Mouse (Mus musculus): Measurements from ENCODE around the gene Gm9970.

The Gm9970 gene

DNA sequence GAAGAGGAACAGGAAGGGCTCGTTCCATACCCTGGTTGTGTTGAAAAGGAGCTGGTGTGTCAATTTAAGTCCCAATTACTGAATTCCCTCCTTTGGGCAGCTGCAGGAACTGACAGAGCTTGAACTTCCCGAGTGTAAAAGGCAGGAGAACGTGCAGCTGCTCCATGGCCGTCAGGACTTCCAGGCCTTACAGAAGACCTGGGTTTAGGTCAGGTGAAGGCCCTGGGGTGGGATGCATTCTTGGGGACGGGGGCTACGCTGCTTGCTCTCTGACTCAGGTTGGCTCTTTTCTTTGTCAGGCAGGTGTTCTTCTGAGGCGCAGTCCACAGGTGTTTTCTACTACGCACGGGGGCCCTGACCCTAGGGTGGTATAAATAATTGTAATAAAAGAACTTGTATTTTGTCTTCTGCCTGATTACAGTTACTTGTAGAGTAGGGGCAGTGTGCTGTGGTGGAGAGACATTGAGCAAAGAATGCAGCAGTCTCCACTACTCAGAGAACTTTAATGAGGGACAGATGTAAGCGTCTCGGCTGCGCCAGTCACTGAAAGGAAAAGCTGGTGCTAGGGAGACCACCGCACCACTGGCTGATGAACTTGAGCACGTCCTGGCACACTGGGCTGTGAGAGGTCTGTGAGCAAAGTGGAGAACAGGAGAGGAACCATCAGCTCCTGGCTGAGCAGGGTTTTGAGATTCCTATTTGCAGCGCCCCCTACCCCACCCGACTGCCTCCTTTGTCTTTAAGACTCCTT, 11.9 kb upstream of the Gm9970 start:
- Histone ChIP-seq H3K27me3 (ENCODE audit: control insufficient read depth, insufficient read depth, low read length, poor library complexity, severe bottlenecking) (no peaks in the 10 kb centered on the region), H3K36me3 (ENCODE audit: control insufficient read depth, insufficient read depth, low read length, poor library complexity, severe bottlenecking) (peaks cover 18% of the 10 kb centered on the region)
- DNase-seq (ENCODE audit: low read depth, low spot score) = no peak

DNA sequence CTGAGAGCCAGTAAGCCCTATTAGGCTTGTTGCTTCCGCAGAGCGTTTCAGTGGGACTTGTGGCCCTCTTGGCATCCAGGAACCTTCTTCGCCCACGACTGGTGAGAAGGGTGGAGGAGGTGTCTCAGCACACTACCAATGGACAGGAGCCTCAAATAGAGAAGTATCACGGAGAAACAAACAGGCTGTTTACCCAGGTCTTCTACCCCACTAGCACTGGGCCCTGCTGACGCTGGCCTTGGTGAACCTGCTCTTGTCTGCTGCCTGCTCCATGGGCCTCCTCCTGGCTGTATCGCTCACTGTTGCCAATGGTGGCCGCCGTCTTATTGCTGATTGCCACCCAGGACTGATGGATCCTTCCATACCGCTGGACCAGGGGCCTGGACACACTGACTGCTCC, 11.1 kb upstream of the Gm9970 start:
- Histone ChIP-seq H3K27me3 (ENCODE audit: control insufficient read depth, insufficient read depth, low read length, poor library complexity, severe bottlenecking) (no peaks in the 10 kb centered on the region), H3K36me3 (ENCODE audit: control insufficient read depth, insufficient read depth, low read length, poor library complexity, severe bottlenecking) (peaks cover 25% of the 10 kb centered on the region)
- no peak for DNase-seq (ENCODE audit: low read depth, low spot score)

DNA sequence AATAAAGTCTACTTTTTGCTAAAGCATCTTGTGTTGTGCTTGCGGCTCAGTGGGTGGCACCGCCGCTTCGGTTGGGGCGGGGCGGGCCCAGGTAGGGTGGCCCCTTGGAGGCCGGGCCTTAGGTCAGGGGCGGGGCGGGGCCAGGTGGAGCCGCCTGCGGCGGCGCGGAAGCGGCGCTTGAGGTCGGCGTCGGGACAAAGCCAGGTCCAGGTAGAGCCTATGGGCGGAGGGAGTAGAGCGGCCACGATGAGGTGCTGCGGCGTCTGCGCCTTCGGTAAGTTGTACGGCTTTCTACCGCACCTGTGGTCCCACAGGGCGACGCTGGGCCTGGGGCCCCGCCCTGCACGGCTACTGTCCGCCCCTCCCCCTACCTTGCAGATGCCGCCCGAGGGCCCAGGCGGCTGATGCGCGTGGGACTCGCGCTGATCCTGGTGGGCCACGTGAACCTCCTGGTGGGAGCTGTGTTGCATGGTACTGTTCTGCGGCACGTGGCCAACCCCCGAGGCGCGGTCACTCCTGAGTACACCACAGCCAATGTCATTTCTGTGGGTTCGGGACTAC, 10.6 kb upstream of the Gm9970 start, which contains the start of gene Krtcap3:
Gene Krtcap3 (plus strand): TSS at position 151 of the 561 bp plus-strand sequence.
- peaks cover 25% of the 10 kb centered on the region for H3K36me3 ChIP-seq (ENCODE audit: control insufficient read depth, insufficient read depth, low read length, poor library complexity, severe bottlenecking)
- H3K27me3 ChIP-seq (ENCODE audit: control insufficient read depth, insufficient read depth, low read length, poor library complexity, severe bottlenecking) = no peaks in the 10 kb centered on the region
- DNase-seq (ENCODE audit: low read depth, low spot score) = peak; percentile 56

GRCm38 (mm10) chr5:31250716-31251115, 9.7 kb upstream of the Gm9970 start:
- DNase-seq (ENCODE audit: low read depth, low spot score) = no peak
- H3K27me3 ChIP-seq (ENCODE audit: control insufficient read depth, insufficient read depth, low read length, poor library complexity, severe bottlenecking) = no peaks in the 10 kb centered on the region
- peaks cover 26% of the 10 kb centered on the region for H3K36me3 ChIP-seq (ENCODE audit: control insufficient read depth, insufficient read depth, low read length, poor library complexity, severe bottlenecking)

DNA sequence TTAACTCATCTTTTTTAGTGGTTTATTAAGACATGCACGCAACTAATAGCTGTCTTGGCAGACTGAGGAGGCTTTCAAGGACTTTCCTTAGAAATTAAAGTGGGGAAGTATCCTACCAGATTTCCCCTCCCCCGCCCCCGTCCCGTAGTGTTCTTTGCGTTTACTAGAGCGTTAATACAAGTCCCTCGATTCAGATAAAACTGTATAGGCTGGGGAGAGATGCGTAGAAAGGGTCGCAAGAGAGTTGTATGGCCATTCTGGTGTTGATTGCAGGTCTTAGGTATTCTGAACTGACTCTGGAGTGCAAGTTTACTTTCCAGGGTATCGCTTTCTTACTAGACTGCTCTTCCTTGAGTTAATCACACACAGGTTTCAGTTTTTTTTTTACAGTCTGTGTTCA, 1.2 kb upstream of the Gm9970 start:
- H3K27me3 ChIP-seq (ENCODE audit: control insufficient read depth, insufficient read depth, low read length, poor library complexity, severe bottlenecking) = no peaks in the 10 kb centered on the region
- DNase-seq (ENCODE audit: low read depth, low spot score) = no peak
- H3K36me3 ChIP-seq (ENCODE audit: control insufficient read depth, insufficient read depth, low read length, poor library complexity, severe bottlenecking) = peaks cover 13% of the 10 kb centered on the region

DNA sequence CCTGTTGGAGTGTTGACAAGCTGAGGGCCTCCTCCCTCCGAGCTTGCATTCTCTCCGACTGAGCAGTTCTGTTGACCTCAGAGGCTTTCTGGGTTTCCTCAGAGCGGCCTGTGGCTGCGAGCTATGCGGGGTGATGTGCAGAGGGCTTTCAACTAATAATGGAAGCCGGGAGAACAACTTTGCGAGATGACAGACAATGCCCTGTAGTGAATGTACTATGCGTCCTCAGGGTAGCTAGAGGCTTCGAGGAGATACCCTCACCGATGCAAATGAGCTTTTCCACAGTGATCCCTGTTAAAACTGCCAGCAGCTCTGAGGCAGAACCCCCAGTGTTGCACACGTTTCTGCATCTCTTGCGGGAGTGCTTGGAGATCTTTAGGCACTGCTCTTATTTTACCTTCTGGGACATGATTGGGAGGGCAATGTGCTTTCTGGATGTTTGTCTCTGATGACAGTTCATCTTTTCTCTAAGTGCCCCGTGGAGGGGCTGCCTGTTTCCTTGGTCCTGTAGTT, 546 bp upstream of the Gm9970 start:
- peaks cover 13% of the 10 kb centered on the region for H3K36me3 ChIP-seq (ENCODE audit: control insufficient read depth, insufficient read depth, low read length, poor library complexity, severe bottlenecking)
- no peak for DNase-seq (ENCODE audit: low read depth, low spot score)
- H3K27me3 ChIP-seq (ENCODE audit: control insufficient read depth, insufficient read depth, low read length, poor library complexity, severe bottlenecking) = no peaks in the 10 kb centered on the region

GRCm38 (mm10) chr5:31226641-31227040, 14.4 kb downstream of the Gm9970 start:
- no peaks in the 10 kb centered on the region for H3K36me3 ChIP-seq (ENCODE audit: control insufficient read depth, insufficient read depth, low read length, poor library complexity, severe bottlenecking)
- no peak for DNase-seq (ENCODE audit: low read depth, low spot score)
- H3K27me3 ChIP-seq (ENCODE audit: control insufficient read depth, insufficient read depth, low read length, poor library complexity, severe bottlenecking) = no peaks in the 10 kb centered on the region

GRCm38 (mm10) chr5:31222696-31223095, 18.3 kb downstream of the Gm9970 start:
- no peak for DNase-seq (ENCODE audit: low read depth, low spot score)
- Histone ChIP-seq H3K27me3 (ENCODE audit: control insufficient read depth, insufficient read depth, low read length, poor library complexity, severe bottlenecking) (no peaks in the 10 kb centered on the region), H3K36me3 (ENCODE audit: control insufficient read depth, insufficient read depth, low read length, poor library complexity, severe bottlenecking) (no peaks in the 10 kb centered on the region)

DNA sequence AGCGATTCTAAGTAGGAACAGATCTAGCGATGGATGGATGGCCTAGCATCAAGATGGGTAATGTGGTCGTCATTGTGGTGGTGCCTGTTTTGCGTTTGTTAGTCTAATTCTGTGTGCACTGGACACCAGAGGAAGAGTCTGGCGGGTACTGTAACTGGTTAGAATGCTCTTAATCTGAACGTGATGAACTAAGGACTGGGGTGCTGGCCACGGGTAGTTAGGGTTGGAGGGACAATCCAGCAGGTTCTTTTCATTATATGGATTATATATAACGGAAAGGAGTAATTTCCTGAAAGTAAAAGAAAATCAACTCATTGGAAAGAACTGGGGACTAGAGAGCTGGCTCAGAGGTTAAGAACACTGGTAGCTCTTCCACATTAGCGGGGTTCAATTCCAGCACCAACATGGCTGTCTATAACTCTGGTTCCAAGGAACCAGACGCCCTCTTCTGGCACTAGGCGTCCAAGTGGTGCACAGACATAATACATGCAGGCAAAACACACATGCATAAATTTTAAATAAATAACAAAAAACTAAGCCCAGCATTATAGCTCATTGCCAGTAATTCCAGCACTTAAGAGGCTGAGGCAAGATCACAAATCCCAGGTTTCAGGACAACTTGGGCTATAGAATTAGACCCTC, 19.6 kb downstream of the Gm9970 start:
- peak; percentile 49 for DNase-seq (ENCODE audit: low read depth, low spot score)
- Histone ChIP-seq H3K27me3 (ENCODE audit: control insufficient read depth, insufficient read depth, low read length, poor library complexity, severe bottlenecking) (no peaks in the 10 kb centered on the region), H3K36me3 (ENCODE audit: control insufficient read depth, insufficient read depth, low read length, poor library complexity, severe bottlenecking) (no peaks in the 10 kb centered on the region)

DNA sequence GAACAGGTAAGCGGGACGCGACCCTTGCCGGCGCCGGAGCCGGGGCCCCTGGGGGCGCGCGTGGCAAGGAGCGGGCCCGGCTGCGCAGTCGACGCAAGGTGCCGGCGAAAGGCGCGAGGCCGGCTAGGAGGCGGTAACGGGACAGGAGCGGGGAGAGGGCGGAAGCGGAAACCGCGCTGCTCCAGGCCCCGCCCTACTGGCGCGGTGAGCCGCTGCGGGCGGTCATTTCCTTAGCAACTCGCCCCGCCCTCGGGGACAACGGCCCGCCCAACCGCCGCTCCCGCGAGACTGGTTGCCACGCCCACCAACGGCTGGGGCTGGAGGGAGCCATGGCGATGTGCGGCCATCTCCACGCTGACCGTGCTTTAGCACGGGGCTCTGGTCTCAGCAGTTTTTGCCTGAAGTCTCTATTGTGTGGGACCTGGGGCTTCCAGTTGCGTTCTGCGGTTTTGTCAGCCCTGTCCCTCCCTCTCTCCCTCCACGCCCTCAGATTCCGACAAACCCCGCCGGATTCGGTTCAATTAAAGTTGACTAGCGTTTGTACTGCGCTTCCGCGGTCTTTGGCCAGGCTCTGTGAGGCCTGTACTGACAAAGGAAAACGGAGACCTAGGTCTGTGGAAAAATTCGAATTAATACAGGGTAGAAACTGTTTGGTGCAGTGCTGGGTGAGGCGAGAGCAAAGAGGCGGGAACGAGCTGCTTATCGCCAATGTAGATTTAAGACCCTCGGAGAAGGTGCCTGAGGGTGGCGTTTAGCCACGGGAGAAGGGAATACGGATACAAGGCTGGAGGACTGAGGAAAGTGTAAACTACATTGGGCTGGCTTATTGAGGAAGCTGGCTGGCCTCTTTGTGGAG, 20.4 kb downstream of the Gm9970 start, which contains the start of gene Ppm1g:
Gene Ppm1g (minus strand): TSS at position 240 of the 856 bp plus-strand sequence.
- no peaks in the 10 kb centered on the region for H3K27me3 ChIP-seq (ENCODE audit: control insufficient read depth, insufficient read depth, low read length, poor library complexity, severe bottlenecking)
- no peaks in the 10 kb centered on the region for H3K36me3 ChIP-seq (ENCODE audit: control insufficient read depth, insufficient read depth, low read length, poor library complexity, severe bottlenecking)
- DNase-seq (ENCODE audit: low read depth, low spot score) = peak; percentile 97

DNA sequence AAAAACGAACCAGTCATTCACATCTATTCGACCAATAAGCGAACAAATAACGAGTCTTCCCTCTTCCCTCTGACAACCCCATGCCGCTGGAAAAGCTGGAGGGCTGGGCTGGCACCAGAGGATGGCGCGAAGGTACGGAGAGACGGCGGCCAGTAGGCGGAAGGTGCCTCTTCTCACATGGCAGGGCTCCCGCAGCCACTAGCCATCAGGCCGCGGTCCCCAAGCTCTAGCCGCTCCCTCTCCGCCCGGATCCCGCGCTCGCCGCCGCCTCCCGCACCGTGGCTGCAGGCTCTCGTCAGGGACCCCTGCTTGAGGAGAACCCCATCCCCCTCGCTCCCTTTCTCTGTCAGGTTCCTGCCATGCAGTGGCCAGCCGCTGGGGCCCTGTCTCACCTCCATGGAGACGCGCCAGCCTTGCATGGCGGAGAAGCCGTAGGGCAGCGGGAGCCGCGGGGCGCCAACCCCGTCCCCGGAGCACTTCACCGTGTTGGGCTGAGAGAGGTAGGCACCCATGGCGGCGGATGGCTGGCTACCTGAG, 21.1 kb downstream of the Gm9970 start:
- H3K36me3 ChIP-seq (ENCODE audit: control insufficient read depth, insufficient read depth, low read length, poor library complexity, severe bottlenecking) = no peaks in the 10 kb centered on the region
- no peaks in the 10 kb centered on the region for H3K27me3 ChIP-seq (ENCODE audit: control insufficient read depth, insufficient read depth, low read length, poor library complexity, severe bottlenecking)
- no peak for DNase-seq (ENCODE audit: low read depth, low spot score)

DNA sequence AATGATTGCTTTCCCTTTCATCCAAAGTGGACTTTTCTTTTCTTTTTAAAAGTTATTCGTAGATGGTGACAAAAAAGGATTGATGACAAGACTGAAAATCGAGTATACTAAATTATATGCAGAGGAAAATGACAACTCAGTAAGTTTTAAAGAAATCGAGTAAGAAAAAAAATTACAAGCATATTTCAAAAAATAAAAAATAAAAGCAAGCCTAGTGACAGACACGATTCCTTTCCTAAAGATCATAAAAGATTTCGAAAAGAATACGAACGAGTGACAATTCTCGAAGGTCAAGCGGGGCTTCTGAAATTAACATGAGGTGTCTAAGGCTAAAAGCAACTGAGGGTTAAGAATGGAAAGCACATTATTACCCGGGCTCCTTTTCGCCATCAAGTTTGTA, 21.6 kb downstream of the Gm9970 start:
- H3K27me3 ChIP-seq (ENCODE audit: control insufficient read depth, insufficient read depth, low read length, poor library complexity, severe bottlenecking) = no peaks in the 10 kb centered on the region
- DNase-seq (ENCODE audit: low read depth, low spot score) = no peak
- no peaks in the 10 kb centered on the region for H3K36me3 ChIP-seq (ENCODE audit: control insufficient read depth, insufficient read depth, low read length, poor library complexity, severe bottlenecking)

GRCm38 (mm10) chr5:31219070-31219469, 22.0 kb downstream of the Gm9970 start:
- peak; percentile 41 for DNase-seq (ENCODE audit: low read depth, low spot score)
- Histone ChIP-seq H3K36me3 (ENCODE audit: control insufficient read depth, insufficient read depth, low read length, poor library complexity, severe bottlenecking) (no peaks in the 10 kb centered on the region), H3K27me3 (ENCODE audit: control insufficient read depth, insufficient read depth, low read length, poor library complexity, severe bottlenecking) (no peaks in the 10 kb centered on the region)

DNA sequence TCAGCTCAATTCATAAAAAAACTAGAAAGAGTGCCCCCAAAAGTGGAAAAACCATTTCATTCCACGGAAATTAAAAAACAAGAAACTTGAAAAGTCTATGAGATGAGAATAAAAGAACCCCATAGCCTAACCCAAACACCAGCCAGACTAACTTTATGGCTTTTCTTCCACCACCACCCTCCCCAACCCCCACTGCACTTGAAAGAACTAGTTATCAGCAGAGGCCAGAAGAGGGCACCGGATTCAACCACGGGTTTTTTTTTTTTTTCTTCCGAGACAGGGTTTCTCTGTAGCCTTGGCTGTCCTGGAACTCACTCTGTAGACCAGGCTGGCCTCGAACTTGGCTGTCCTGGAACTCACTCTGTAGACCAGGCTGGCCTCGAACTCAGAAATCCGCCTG, 22.7 kb downstream of the Gm9970 start:
- H3K27me3 ChIP-seq (ENCODE audit: control insufficient read depth, insufficient read depth, low read length, poor library complexity, severe bottlenecking) = no peaks in the 10 kb centered on the region
- peak; percentile 62 for DNase-seq (ENCODE audit: low read depth, low spot score)
- H3K36me3 ChIP-seq (ENCODE audit: control insufficient read depth, insufficient read depth, low read length, poor library complexity, severe bottlenecking) = no peaks in the 10 kb centered on the region

All from splenic B cell, adult 2 months (primary cell).